Mouse (Mus musculus) naive thymus-derived CD4-positive, alpha-beta T cell, adult 2 months (primary cell): Measurements from ENCODE around the gene Trip12.

Source experiments
- DNase-seq: peaks from one replicate; pipeline ENCODE4 v3.0.0-alpha.2; 2011; ENCODE audit warnings: low read depth

Gene Trip12

GRCm38 (mm10) chr1:84795335-84795734 is 45.0 kb downstream of the Trip12 start:
- no peak for DNase-seq

GRCm38 (mm10) chr1:84791393-84791792 is 48.9 kb downstream of the Trip12 start:
- no peak for DNase-seq

GRCm38 (mm10) chr1:84780630-84781029 is 59.7 kb downstream of the Trip12 start:
- no peak for DNase-seq

- no peak for DNase-seq
These were observed 62.9 kb downstream of the Trip12 start for GRCm38 (mm10) chr1:84777455-84777854.

- DNase-seq, result no peak
These were observed 81.5 kb downstream of the Trip12 start for GRCm38 (mm10) chr1:84758843-84759242.

- DNase-seq, result peak; percentile 56
These were observed 98.2 kb downstream of the Trip12 start for GRCm38 (mm10) chr1:84742156-84742555.

GRCm38 (mm10) chr1:84740080-84740479 is 100.2 kb downstream of the Trip12 start:
- DNase-seq, result no peak

GRCm38 (mm10) chr1:84737097-84737496 is 103.2 kb downstream of the Trip12 start:
- no peak for DNase-seq

GRCm38 (mm10) chr1:84733799-84734198 is 106.5 kb downstream of the Trip12 start:
- peak; percentile 57 for DNase-seq

- no peak for DNase-seq
These were observed 108.6 kb downstream of the Trip12 start for GRCm38 (mm10) chr1:84731763-84732162.

- DNase-seq, result no peak
These were observed 117.5 kb downstream of the Trip12 start for GRCm38 (mm10) chr1:84722841-84723240.

- no peak for DNase-seq
These were observed 117.9 kb downstream of the Trip12 start for GRCm38 (mm10) chr1:84722371-84722770.

GRCm38 (mm10) chr1:84721942-84722341 is 118.4 kb downstream of the Trip12 start:
- DNase-seq, result no peak

- peak; percentile 36 for DNase-seq
These were observed 130.2 kb downstream of the Trip12 start for GRCm38 (mm10) chr1:84709810-84710785.

GRCm38 (mm10) chr1:84709406-84709805 is 130.9 kb downstream of the Trip12 start:
- no peak for DNase-seq

GRCm38 (mm10) chr1:84700254-84700653 is 140.1 kb downstream of the Trip12 start:
- no peak for DNase-seq

GRCm38 (mm10) chr1:84697136-84697535 is 143.2 kb downstream of the Trip12 start:
- peak; percentile 46 for DNase-seq

- no peak for DNase-seq
These were observed 144.6 kb downstream of the Trip12 start, which contains the start of gene Dner for GRCm38 (mm10) chr1:84695517-84696411. Gene Dner, minus strand, starts transcription at chr1:84696221.

GRCm38 (mm10) chr1:84694688-84695474 is 145.4 kb downstream of the Trip12 start:
- no peak for DNase-seq

GRCm38 (mm10) chr1:84677910-84678309 is 162.4 kb downstream of the Trip12 start:
- DNase-seq, result no peak
